Comparison of ENCODE assay signal across 8 mouse cellular contexts in genomic region chr4:123182328-123183238, GRCm38 (mm10). TPM values are rescaled to one million over a fixed set of nuclear protein-coding genes. Genes with fewer than 3 reads are reported as not detected.
DNase-seq lines count a peak whose midpoint lies in the region; ATAC-seq and TF ChIP-seq lines count a peak whose summit lies in the region.

Gene Hpcal4 (plus strand): TSS chr4:123183227.

- ATAC-seq in activated CD4-positive, CD25-positive, alpha-beta regulatory T cell, adult 4 months = peak; percentile 41
- ATAC-seq in embryonic facial prominence, embryonic 11.5 days (replicated peaks; ENCODE audit: insufficient number of reproducible peaks, low FRiP score, low TSS enrichment, low read depth) = peak; percentile 55; the same call in 1 of the 2 replicates
- peak; percentile 27; the same call in 1 of the 2 replicates for ATAC-seq in lung, postnatal 0 days

- no peak for TF ChIP-seq EP300 in lung, postnatal 0 days (IDR thresholded peaks at IDR 0.05)

- H3K9me3 ChIP-seq in embryonic facial prominence, embryonic 11.5 days (replicated peaks; ENCODE audit: control insufficient read depth, low read length) = no peaks in the 10 kb centered on the region
- no peaks in the 10 kb centered on the region for H3K9me3 ChIP-seq in hindbrain, embryonic 10.5 days
- H3K9me3 ChIP-seq in lung, postnatal 0 days (ENCODE audit: low read length) = no peaks in the 10 kb centered on the region

- under 1% methylated on average over 44 of the region's 44 CpGs for WGBS in embryonic facial prominence, embryonic 11.5 days
- WGBS in hindbrain, embryonic 10.5 days = under 1% methylated on average over 44 of the region's 44 CpGs
- under 1% methylated on average over 44 of the region's 44 CpGs for WGBS in lung, postnatal 0 days

- H3K27me3 ChIP-seq in embryonic facial prominence, embryonic 11.5 days (ENCODE audit: control insufficient read depth, insufficient read depth, low read length) = peaks cover 40% of the 10 kb centered on the region
- peaks cover 86% of the 10 kb centered on the region for H3K27me3 ChIP-seq in hindbrain, embryonic 10.5 days (ENCODE audit: insufficient read depth, poor library complexity, severe bottlenecking)
- peaks cover 37% of the 10 kb centered on the region for H3K27me3 ChIP-seq in lung, postnatal 0 days (replicated peaks; ENCODE audit: insufficient read depth, low read length)

- peak; percentile 14 to 45 for DNase-seq in CD8-positive naive resting alpha-beta T cell, adult 2 months (ENCODE audit: low read depth in 2 of 2, low spot score in 2 of 2)
- DNase-seq in embryonic facial prominence, embryonic 11.5 days (ENCODE audit: low spot score) = peak; percentile 65
- peak; percentile 57 for DNase-seq in hindbrain, embryonic 10.5 days (ENCODE audit: low spot score)
- peak; percentile 43 to 50 for DNase-seq in layer of hippocampus, postnatal 36 days
- DNase-seq in lung, postnatal 0 days (ENCODE audit: low spot score) = peak; percentile 23
- peak; percentile 78 to 82 for DNase-seq in right cerebral cortex, postnatal 10 days (ENCODE audit: low spot score in 2 of 2)
- no peak for DNase-seq in MN1 (ENCODE audit: low spot score)

- H3K36me3 ChIP-seq in embryonic facial prominence, embryonic 11.5 days (replicated peaks; ENCODE audit: control insufficient read depth, insufficient read depth, low read depth, low read length) = no peaks in the 10 kb centered on the region
- H3K36me3 ChIP-seq in hindbrain, embryonic 10.5 days = no peaks in the 10 kb centered on the region
- no peaks in the 10 kb centered on the region for H3K36me3 ChIP-seq in lung, postnatal 0 days (ENCODE audit: insufficient read depth, low read length)

- H3K4me2 ChIP-seq in embryonic facial prominence, embryonic 11.5 days (ENCODE audit: low read depth, low read length) = peak within 1 kb of the TSS; percentile 75
- peak within 1 kb of the TSS; percentile 56 for H3K4me2 ChIP-seq in lung, postnatal 0 days (replicated peaks; ENCODE audit: low read depth, low read length)

- H3K9ac ChIP-seq in embryonic facial prominence, embryonic 11.5 days (replicated peaks; ENCODE audit: low read length) = peak within 1 kb of the TSS; percentile 25
- H3K9ac ChIP-seq in lung, postnatal 0 days (replicated peaks; ENCODE audit: low read depth) = no peak within 1 kb of the TSS

- peak within 1 kb of the TSS; percentile 41 for H3K4me3 ChIP-seq in embryonic facial prominence, embryonic 11.5 days (ENCODE audit: low read depth, low read length)
- H3K4me3 ChIP-seq in hindbrain, embryonic 10.5 days = peak within 1 kb of the TSS; percentile 57
- H3K4me3 ChIP-seq in lung, postnatal 0 days (ENCODE audit: low read depth, low read length) = peak within 1 kb of the TSS; percentile 29

- H3K4me1 ChIP-seq in embryonic facial prominence, embryonic 11.5 days (ENCODE audit: control insufficient read depth, insufficient read depth, low read length) = peaks cover 5% of the 10 kb centered on the region; the same call in 1 of the 2 replicates
- H3K4me1 ChIP-seq in hindbrain, embryonic 10.5 days (replicated peaks) = peaks cover 21% of the 10 kb centered on the region
- peaks cover 6% of the 10 kb centered on the region; the same call in 1 of the 2 replicates for H3K4me1 ChIP-seq in lung, postnatal 0 days (ENCODE audit: insufficient read depth, low read depth, low read length)

- H3K27ac ChIP-seq in embryonic facial prominence, embryonic 11.5 days (replicated peaks; ENCODE audit: low read depth, low read length) = no peak within 1 kb of the TSS
- H3K27ac ChIP-seq in hindbrain, embryonic 10.5 days = peak within 1 kb of the TSS; percentile 31; the same call in 1 of the 2 replicates
- H3K27ac ChIP-seq in lung, postnatal 0 days (ENCODE audit: low read length) = no peak within 1 kb of the TSS

- no peak for TF ChIP-seq CTCF in lung, postnatal 0 days (IDR thresholded peaks at IDR 0.05)

RNA-seq across cellular contexts. Expression of gene Hpcal4, which starts in this region (rescaled TPM):
- not detected for polyA plus RNA-seq in activated CD4-positive, CD25-positive, alpha-beta regulatory T cell, adult 4 months (2017; shearing (Covaris generic))
- 0.84 and 1.6 TPM in 2 replicates for polyA plus RNA-seq in embryonic facial prominence, embryonic 11.5 days (2014; fragmentation: Nextera tagmentation; extraction: Ambion mirVana)
- polyA plus RNA-seq in hindbrain, embryonic 10.5 days (2016; fragmentation: Nextera tagmentation; extraction: Ambion mirVana) = 0.41 and 0.52 TPM in 2 replicates
- total RNA-seq in layer of hippocampus, postnatal 36 days (2021) = 100 to 1,000 TPM; 495 to 526 TPM
- polyA plus RNA-seq in lung, postnatal 0 days (2015; fragmentation: Nextera tagmentation; extraction: Ambion mirVana) = 0.20 and 0.51 TPM in 2 replicates

Comparison
In these comparisons a context has a peak if more than half of its experiments do, and no peak if none do; other contexts are left out.
1. Peak in ATAC-seq in activated CD4-positive, CD25-positive, alpha-beta regulatory T cell, adult 4 months; RNA of the gene not detected or under 1 TPM.
2. Peak in DNase-seq, H3K4me3 ChIP-seq and H3K27ac ChIP-seq in hindbrain, embryonic 10.5 days; RNA of the gene not detected or under 1 TPM.
3. Peak in DNase-seq, ATAC-seq, H3K4me3 ChIP-seq and H3K4me2 ChIP-seq in lung, postnatal 0 days; RNA of the gene not detected or under 1 TPM.